In genomic region chr5:116914876-116915275, GRCm38 (mm10) we compare ENCODE assay signal across 13 mouse cellular contexts.
DNase-seq lines count a peak whose midpoint lies in the region; ATAC-seq and TF ChIP-seq lines count a peak whose summit lies in the region.
"Had no signal": no experiment of that assay in that cellular context is flagged by ENCODE, and none has a peak within 500 bp of the region (broad histone marks: within the 10 kb centered on the region; RNA-seq: fewer than 3 reads in every experiment).

No protein-coding gene starts in this region.

- TF ChIP-seq POLR2A in kidney, adult 2 months (IDR thresholded peaks at IDR 0.05; ENCODE audit: low read depth, low read length) = no peak

- in situ Hi-C loops in ES-E14 (cut with MboI; ENCODE audit: low sequenced_read_pairs in 2 of 2, unreplicated experiment in 2 of 2) = no loop called here

- H3K36me3 ChIP-seq in kidney, adult 2 months (ENCODE audit: control insufficient read depth, insufficient read depth, low read length) = no peaks in the 10 kb centered on the region
- no peaks in the 10 kb centered on the region for H3K36me3 ChIP-seq in ES-E14 (ENCODE audit: control insufficient read depth, insufficient read depth, low read length, poor library complexity, severe bottlenecking)
- H3K36me3 ChIP-seq in embryonic facial prominence, embryonic 14.5 days (ENCODE audit: control insufficient read depth, insufficient read depth, low read length) = no peaks in the 10 kb centered on the region
- H3K36me3 ChIP-seq: forebrain, embryonic 15.5 days; heart, embryonic 13.5 days; kidney, embryonic 15.5 days; lung, embryonic 15.5 days; midbrain, embryonic 15.5 days had no signal

- no peaks in the 10 kb centered on the region for H3K4me1 ChIP-seq in kidney, adult 2 months (ENCODE audit: control insufficient read depth, insufficient read depth, low read length)
- H3K4me1 ChIP-seq in ES-E14 (ENCODE audit: control insufficient read depth in 2 of 2, insufficient read depth in 2 of 2, low read length in 2 of 2, poor library complexity in 1 of 2) = no peaks in the 10 kb centered on the region
- H3K4me1 ChIP-seq in embryonic facial prominence, embryonic 14.5 days (ENCODE audit: control insufficient read depth, insufficient read depth, low read length) = no peaks in the 10 kb centered on the region
- H3K4me1 ChIP-seq: heart, embryonic 13.5 days; kidney, embryonic 15.5 days; lung, embryonic 15.5 days; midbrain, embryonic 15.5 days had no signal

- no peak overlapping the region for H3K4me3 ChIP-seq in kidney, adult 2 months (ENCODE audit: insufficient read depth, low read depth, low read length)
- H3K4me3 ChIP-seq in ES-E14 (ENCODE audit: insufficient read depth in 1 of 2, low read depth in 1 of 2, low read length in 2 of 2, poor library complexity in 1 of 2, severe bottlenecking in 1 of 2) = no peak overlapping the region
- no peak overlapping the region for H3K4me3 ChIP-seq in embryonic facial prominence, embryonic 14.5 days (ENCODE audit: low read depth, low read length)
- H3K4me3 ChIP-seq: forebrain, embryonic 15.5 days; heart, embryonic 13.5 days; kidney, embryonic 15.5 days; lung, embryonic 15.5 days; midbrain, embryonic 15.5 days had no signal

- no peak overlapping the region for H3K9ac ChIP-seq in ES-E14 (ENCODE audit: insufficient read depth, low read depth, low read length, poor library complexity, severe bottlenecking)
- H3K9ac ChIP-seq in embryonic facial prominence, embryonic 14.5 days (ENCODE audit: low read depth, low read length) = no peak overlapping the region
- H3K9ac ChIP-seq: forebrain, embryonic 15.5 days; heart, embryonic 13.5 days; kidney, embryonic 15.5 days; lung, embryonic 15.5 days; midbrain, embryonic 15.5 days had no signal

- no peaks in the 10 kb centered on the region for H3K27me3 ChIP-seq in kidney, adult 2 months (replicated peaks; ENCODE audit: control insufficient read depth, insufficient read depth, low read length)
- no peaks in the 10 kb centered on the region for H3K27me3 ChIP-seq in embryonic facial prominence, embryonic 14.5 days (replicated peaks; ENCODE audit: control insufficient read depth, insufficient read depth, low read length)
- H3K27me3 ChIP-seq: forebrain, embryonic 15.5 days; heart, embryonic 13.5 days; kidney, embryonic 15.5 days; lung, embryonic 15.5 days; midbrain, embryonic 15.5 days had no signal

- H3K27ac ChIP-seq in kidney, adult 2 months (ENCODE audit: insufficient read depth, low read depth, low read length) = no peak overlapping the region
- no peak overlapping the region for H3K27ac ChIP-seq in ES-E14 (ENCODE audit: insufficient read depth, low read depth, low read length, poor library complexity, severe bottlenecking)
- no peak overlapping the region for H3K27ac ChIP-seq in embryonic facial prominence, embryonic 14.5 days (replicated peaks; ENCODE audit: low read depth, low read length)
- H3K27ac ChIP-seq: forebrain, embryonic 15.5 days; heart, embryonic 13.5 days; kidney, embryonic 15.5 days; lung, embryonic 15.5 days; midbrain, embryonic 15.5 days had no signal

- peak; percentile 15 for DNase-seq in adrenal gland, postnatal 25 days
- no peak for DNase-seq in adrenal gland, adult 8-10 months
- DNase-seq in kidney, postnatal 10 days = peak; percentile 52
- no peak for DNase-seq in kidney, adult 2 months
- peak; percentile 36 for DNase-seq in ES-E14 (ENCODE audit: low read depth, low spot score)
- peak; percentile 14 for DNase-seq in embryonic facial prominence, embryonic 14.5 days (ENCODE audit: low spot score)
- no peak for DNase-seq in cerebellum, adult 18-20 months
- DNase-seq in spleen, postnatal 10 days (ENCODE audit: low spot score in 2 of 2) = no peak

- TF ChIP-seq CTCF in kidney, adult 2 months (conservative IDR thresholded peaks at IDR 0.05; ENCODE audit: insufficient read depth, insufficient read length, low read depth, low read length) = no peak

- H3K4me2 ChIP-seq in embryonic facial prominence, embryonic 14.5 days (ENCODE audit: low read depth, low read length) = no peak overlapping the region
- H3K4me2 ChIP-seq: forebrain, embryonic 15.5 days; heart, embryonic 13.5 days; kidney, embryonic 15.5 days; lung, embryonic 15.5 days; midbrain, embryonic 15.5 days had no signal

- no peaks in the 10 kb centered on the region for H3K9me3 ChIP-seq in ES-E14 (ENCODE audit: control insufficient read depth, insufficient read depth, low read depth, low read length)
- no peaks in the 10 kb centered on the region for H3K9me3 ChIP-seq in embryonic facial prominence, embryonic 14.5 days (ENCODE audit: control insufficient read depth, low read length)
- H3K9me3 ChIP-seq: forebrain, embryonic 15.5 days; kidney, embryonic 15.5 days; lung, embryonic 15.5 days; midbrain, embryonic 15.5 days had no signal

- no peak for ATAC-seq in embryonic facial prominence, embryonic 14.5 days (ENCODE audit: low read depth)
- ATAC-seq: forebrain, embryonic 15.5 days; midbrain, embryonic 15.5 days had no signal

- WGBS in kidney, adult 2 months = 35% methylated on average over 12 of the region's 12 CpGs
- 34% methylated on average over 12 of the region's 12 CpGs for WGBS in embryonic facial prominence, embryonic 14.5 days

TF ChIP-seq in ES-E14, 5 proteins besides CTCF, POLR2A, EP300 and RAD21:
- TF ChIP-seq ZC3H11A (IDR thresholded peaks at IDR 0.05; ENCODE audit: borderline replicate concordance, low read depth, low read length) = no peak
- no peak for TF ChIP-seq MAFK (IDR thresholded peaks at IDR 0.05; ENCODE audit: insufficient read depth, low read depth, low read length)
- no peak for TF ChIP-seq CHD2 (IDR thresholded peaks at IDR 0.05; ENCODE audit: low read depth, low read length)
- TF ChIP-seq ZNF384 (IDR thresholded peaks at IDR 0.05; ENCODE audit: low read depth, low read length) = no peak
- no peak for TF ChIP-seq HCFC1 (IDR thresholded peaks at IDR 0.05; ENCODE audit: borderline replicate concordance, insufficient read depth, low read length)

Comparison
In these comparisons a context has a peak if more than half of its experiments do, and no peak if none do; other contexts are left out.
1. DNase-seq: peak in adrenal gland, postnatal 25 days (single experiment), kidney, postnatal 10 days (single experiment), ES-E14 (single experiment) and embryonic facial prominence, embryonic 14.5 days (single experiment); none in adrenal gland, adult 8-10 months (single experiment), kidney, adult 2 months (single experiment), cerebellum, adult 18-20 months (0 of 2) and spleen, postnatal 10 days (0 of 2).